Mouse (Mus musculus) testis, postnatal 14 days (tissue): ENCODE results near the gene Disp1.

Experiments used
- DNase-seq: peaks from one replicate; pipeline ENCODE4 v3.0.0; 2021; ENCODE audit warnings: low spot score

Gene Disp1

DNA sequence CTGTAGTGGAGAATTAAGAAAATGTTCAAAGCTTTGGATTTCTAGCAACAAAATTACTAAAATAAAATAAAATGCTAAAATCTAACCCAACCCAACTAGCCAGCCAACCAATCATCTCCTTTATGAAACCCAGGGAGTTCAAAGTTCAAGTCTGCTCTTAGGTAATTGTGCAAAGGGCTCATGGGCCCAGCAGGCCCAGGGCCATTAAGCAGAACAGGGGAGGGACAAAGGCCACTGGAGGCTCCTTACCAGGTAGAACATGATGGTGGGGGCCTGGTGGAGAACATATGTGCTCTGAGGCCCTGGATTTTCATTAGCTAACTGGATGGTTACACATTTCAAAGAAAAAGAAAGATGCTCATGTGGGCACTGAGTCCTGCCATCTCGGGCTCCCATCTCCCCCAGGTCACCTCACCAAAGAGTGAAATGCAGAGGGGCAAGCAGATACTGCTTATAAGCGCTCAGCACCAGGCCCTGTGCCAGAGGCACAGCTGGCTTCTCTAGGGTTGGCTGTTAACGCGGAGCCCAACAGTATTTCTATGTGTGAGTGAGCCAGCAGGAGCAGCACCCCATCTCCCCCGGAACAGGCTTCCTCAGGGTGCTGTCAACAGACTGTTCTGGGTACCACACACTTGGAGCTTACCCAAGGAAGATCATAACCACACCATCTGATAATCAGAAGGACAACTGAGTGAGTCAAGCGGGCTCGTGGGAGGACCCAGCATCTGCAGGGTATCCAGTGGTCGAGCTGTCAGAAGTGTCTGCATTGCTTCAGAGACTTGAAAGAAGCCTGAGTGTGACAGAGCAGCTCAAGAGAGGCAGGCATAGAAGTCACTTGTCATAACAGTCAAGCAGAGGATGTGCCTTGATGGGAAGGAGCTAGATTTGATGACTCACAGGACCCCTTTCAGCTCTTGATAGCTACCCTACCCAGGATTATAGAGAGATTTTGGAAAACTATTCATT, 137.0 kb downstream of the Disp1 start:
- DNase-seq, result no peak

DNA sequence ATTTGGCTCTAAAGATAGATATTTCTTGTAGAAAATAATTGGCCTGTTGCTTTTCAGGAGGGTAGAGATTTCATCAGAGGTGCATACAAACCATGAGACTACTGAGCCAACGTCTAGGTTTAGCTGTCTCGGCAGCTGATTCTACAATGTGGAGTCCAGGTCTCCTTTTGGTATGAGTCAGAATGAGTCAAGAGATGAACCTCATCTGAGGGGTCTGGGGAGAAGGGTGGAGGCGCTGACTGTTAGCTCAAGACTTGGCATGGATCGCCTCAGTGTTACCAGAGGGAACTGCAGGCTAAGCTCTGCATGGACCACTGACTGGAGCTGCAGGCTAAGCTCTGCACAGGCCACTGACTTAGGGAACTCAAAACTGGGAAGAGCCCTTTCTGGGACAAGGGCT, 138.9 kb downstream of the Disp1 start:
- no peak for DNase-seq

DNA sequence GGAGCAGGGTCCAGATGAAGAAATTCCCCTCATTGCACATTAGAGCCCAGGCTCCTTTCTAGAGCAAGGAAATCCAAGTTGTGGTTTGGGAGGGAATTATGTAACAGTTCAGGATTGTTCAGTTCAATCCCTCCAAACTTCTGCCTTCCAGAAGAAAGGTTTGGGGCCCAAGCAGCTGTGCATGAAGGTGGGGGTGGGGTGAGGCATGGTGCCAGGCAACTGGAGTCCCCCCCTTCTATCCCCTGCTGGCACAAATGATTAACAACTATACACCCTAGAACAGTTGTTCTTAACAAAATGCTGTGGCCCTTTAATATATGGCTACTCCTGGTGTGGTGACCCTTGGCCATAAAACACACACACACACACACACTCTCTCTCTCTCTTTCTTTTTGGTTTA, 140.2 kb downstream of the Disp1 start:
- DNase-seq, result no peak

- DNase-seq, result no peak
Measured at GRCm38 (mm10) chr1:183075121-183075822, 146.1 kb downstream of the Disp1 start.

- peak; percentile 31 for DNase-seq
Measured at GRCm38 (mm10) chr1:183072263-183073050, 148.9 kb downstream of the Disp1 start.

- DNase-seq, result no peak
Measured at GRCm38 (mm10) chr1:183069954-183070649, 151.2 kb downstream of the Disp1 start.

DNA sequence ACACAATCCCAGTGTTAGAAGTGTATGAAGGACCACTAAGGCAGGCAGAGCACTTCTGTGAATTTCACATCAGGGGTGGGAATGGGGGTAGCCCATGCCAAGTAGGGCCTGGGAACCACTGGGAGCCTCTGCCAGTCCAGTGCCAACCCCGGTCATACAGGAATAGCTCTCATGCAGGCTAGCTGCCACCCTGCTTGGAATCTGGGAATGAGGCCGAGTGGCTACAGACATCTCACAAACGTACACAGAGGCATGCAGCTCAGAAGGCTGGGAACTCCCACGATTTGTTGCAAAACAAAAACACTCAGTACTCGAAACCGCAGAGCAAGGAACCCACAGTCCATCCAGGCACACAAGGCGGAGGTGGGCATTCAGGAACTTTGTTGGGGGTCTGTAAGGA, 153.5 kb downstream of the Disp1 start:
- DNase-seq, result no peak

DNA sequence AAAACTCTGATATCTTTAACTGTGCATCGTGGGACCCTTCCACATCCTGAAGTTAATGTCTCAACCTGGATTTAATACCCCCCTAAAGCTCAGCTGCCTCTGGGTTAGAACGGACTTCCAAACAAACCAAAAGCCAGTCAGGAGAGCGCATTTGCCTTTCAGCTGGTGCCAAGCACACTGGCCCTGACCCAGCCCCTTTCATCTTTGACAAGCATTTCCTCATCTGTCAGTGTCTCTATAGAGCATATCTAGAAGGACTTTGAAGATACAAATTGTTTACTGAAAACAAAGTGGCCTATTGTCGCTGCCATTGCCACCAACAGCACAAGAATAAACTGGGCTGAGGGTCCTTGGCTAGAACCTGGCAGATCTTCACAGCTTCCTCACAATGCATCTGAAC, 154.3 kb downstream of the Disp1 start:
- DNase-seq, result no peak

DNA sequence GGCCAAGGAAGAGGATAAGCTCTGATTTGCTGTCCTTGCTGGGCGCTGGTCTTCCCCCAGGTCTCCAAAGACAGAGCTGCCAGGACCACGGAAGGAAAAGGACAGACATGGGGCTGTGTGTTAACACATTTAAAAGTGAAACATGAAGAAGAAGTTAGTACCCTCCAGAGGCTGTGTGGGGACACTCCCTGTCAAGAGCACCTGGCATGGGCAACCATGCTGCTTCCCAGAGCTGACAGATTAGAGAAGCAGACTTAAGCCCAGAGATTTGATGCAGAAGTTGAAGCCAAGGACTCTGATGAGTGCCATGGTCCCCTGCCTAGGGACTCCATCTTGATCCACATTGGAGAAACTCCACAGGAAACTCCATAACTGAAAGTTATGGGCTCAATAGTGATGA, 160.7 kb downstream of the Disp1 start:
- DNase-seq, result no peak

DNA sequence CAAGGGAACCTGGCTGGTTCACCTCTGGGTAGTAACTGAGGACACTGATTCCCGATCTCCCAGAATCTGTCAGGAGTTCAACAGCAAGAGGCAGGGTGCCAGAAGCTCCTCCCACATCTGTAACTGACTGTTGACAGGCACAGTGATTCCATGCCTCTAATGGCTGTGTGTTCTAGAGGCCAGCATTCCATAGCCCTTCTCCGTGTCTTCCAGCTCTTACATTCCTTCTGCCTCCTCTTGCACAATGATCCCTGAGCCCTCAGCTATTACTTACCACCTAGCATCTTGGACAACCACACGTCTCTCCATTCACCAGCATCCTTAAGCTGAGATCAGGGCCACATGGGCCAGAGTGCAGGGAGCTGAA, 165.1 kb downstream of the Disp1 start:
- DNase-seq, result no peak

GRCm38 (mm10) chr1:183055608-183056288, 165.6 kb downstream of the Disp1 start:
- no peak for DNase-seq

GRCm38 (mm10) chr1:183052663-183053062, 168.7 kb downstream of the Disp1 start:
- no peak for DNase-seq

- DNase-seq, result no peak
Measured at GRCm38 (mm10) chr1:183049295-183049694, 172.0 kb downstream of the Disp1 start.

GRCm38 (mm10) chr1:183047913-183048523, 173.3 kb downstream of the Disp1 start:
- DNase-seq, result no peak

DNA sequence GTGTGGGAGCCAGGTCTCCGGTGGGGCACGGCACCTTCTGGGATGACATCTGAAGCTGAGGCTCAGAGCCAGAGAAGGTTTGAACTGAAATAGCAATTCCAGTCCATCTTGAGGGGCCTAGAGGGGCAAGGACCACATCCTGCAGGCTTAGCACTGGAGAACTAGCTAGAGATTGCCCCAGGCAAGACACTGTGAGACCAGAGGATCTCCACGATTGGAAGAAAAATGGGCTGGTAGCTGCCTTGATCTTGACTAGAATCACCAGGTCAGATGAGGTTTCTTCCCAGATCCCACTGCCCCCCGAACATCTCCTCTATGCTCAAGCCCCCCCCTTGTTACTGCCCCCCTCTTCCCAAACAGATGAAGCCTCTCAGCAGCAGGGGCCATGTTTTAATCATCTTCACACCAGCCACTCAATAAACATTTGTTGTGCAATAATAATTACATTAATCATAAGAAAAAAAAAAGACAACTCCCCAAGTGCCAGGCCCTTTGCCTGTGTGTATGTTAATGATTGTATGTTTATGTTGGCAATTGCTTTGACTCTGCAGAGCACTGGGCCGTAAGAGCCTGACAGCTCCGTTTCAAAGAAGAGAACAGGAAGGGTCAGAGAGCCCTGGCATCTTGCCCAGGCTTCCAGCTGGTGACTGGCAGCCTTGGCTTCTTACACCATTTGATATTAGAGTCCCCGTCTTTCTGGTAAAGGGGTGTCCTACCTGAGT, 174.0 kb downstream of the Disp1 start:
- no peak for DNase-seq

GRCm38 (mm10) chr1:183046081-183046480, 175.2 kb downstream of the Disp1 start:
- DNase-seq, result no peak

DNA sequence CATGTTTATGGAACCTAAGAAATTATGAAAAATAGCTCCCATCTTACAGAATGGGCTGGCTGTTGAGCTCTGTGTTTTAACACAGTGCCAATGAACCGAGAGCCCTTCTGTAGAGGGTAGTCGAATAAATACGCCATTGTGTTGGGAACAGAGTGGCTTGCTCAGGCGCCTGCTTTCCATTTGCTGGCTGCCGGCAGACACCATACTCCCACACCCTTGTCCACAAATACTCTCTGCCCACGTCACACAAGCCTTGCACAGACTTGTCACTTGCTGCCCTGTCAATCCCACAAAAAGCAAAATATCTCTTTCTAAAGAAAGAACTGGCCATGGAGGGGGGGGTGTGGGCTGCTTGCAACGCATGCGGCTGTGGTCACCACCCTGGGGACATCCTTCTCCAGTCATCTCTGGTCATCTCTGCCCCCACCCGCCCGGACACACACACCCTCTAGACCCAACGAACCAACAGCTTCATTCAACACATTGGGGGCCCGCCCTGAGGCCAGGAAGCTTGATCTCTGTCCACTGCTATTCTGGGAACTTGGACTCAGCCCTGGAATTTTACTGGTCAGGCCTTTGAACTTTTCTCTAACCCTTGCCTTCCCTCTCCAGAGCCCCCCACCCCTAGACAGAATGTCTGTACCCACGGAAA, 178.0 kb downstream of the Disp1 start:
- DNase-seq, result no peak

DNA sequence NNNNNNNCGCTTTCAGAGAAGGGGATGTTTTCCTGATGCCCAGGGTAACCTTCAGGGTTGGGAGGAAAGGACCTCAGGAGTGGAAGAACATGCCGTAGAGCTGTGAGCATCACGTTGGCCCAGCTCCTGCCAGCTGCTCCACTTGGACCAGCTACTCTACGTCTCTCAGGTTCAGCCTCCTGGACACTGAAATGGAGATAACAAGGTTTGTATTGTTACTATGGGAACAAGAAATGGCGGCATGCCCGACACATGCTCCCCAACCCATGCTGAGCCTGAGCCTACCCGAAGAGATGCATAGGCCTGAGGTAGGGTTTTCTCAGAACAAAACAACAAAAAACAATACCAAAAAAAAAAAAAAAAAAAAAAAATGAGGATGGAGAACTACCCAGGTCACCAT, 179.6 kb downstream of the Disp1 start:
- DNase-seq, result no peak

GRCm38 (mm10) chr1:183040847-183041382, 180.4 kb downstream of the Disp1 start:
- DNase-seq, result peak; percentile 27
